Mouse (Mus musculus) lung, postnatal 4 days (tissue): Measurements from ENCODE around the gene Scml4.

Experiments used
- DNase-seq, 2 experiments: peaks; one replicate each; pipeline ENCODE4 v3.0.0; 2021

Scml4 gene

DNA sequence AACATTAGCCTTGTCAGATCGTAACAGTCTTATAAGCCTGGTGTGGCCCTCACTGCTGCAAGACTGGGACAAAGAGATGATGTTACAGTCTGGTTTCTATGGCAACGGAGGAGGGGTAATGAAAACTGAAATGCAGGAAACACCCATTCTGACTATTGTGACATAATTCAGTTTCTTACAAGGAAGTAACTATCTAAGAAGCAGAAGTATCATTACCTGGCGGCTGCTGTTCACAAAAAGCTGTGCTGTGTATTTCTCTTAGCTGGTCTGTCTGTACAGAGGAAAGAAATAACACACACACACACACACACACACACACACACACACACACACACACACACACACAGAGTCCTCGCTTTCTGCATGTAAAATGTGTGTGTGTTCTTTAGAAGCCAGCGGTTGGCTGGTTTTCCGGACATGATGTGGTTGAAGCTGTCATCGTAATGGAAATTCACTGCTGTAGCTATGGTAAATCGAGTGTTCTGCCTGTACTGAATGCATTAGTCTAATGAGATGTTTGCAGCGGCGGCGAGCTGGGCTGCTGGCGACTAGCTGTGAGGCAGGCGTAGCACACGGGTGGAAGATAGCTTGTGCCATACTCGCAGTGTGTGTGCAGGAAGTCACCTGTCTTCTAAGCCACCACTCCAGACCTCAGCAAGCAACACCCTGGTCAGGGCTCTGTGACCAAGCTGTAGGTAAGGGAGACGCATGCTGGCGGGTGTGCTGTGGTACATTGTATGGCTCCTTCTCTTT lies at the start of gene Scml4:
Gene Scml4, plus strand, starts transcription at position 212 of the 753 bp plus-strand sequence.
- DNase-seq: peak; percentile 37 to 57

DNA sequence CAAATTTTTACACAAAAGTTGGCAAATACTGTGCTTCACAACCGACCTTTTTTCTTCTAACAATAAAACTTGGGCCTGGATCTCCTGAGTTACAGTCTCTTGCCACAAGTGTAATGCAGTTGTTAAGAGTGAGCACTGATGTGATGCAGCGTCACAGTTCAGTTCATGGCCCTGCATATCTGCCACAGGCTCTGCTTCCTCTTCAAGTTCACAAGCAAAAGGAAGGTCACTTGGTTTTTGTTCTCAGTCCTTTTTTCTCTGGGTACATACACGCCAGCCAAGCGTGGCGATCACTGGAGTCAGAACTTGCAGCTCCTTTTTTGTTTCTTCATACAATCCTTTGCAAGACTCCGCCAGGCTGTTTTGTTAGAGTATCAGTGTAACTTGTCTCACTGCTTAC lies 34.2 kb upstream of the Scml4 start:
- DNase-seq: no peak

GRCm38 (mm10) chr10:42827155-42827554 lies 33.0 kb upstream of the Scml4 start:
- no peak for DNase-seq

DNA sequence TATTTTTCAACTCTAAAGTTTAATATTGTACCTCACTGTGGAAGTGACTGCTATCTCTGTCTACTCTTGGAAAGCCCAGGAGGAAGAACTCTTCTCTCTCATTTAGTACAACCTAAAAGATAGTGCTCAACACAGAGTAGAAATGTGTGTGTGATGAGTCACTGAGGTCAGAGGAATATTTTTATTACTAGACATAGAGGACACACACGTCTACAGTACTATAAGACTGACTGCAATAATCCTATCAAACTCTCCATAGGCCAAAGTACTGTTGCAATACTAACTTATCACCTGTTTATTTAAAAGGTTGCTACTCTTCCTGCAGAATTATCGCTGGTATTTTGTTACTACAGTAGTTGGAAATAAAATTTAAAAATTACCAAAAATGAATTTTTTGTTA lies 30.2 kb upstream of the Scml4 start:
- no peak for DNase-seq

DNA sequence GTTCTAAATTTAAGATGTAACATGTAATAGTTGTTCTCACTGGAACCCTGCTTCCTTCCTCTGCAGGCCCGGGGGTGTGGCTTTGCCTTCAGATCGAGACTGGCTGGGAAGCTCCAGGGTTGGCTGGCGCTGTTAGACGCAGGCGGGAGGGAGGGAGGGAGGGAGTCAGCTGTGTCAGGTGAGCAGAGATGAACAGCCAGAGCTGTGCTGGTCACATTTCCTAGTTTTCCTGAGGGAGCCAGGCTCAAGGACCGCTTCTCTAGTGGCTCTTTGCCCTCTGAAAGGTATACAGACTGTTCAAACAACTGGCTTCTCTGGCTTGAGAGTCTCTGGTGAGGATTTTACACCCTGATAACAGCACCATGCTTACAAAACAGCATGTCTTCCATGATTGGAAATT lies 29.8 kb upstream of the Scml4 start:
- peak; percentile 58 to 80 for DNase-seq

DNA sequence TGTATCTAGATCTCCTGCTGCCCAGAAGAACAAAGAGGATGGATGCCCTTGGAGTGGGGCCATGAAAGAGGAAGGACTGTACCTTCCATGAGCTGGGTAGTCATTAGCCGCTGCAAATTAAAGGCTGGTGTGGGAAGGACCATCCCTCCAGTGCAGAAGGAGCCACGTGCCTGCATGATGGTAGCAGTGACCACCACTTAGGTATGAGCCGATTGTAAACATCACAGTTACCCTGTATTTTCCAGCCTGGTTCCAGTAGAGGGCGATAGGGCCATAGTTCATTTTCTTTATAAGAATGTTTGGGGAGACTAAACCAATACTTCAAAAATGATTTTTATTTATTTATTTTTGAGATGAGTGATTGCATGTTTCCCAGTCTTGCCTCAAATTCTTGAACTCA lies 27.5 kb upstream of the Scml4 start:
- no peak for DNase-seq

DNA sequence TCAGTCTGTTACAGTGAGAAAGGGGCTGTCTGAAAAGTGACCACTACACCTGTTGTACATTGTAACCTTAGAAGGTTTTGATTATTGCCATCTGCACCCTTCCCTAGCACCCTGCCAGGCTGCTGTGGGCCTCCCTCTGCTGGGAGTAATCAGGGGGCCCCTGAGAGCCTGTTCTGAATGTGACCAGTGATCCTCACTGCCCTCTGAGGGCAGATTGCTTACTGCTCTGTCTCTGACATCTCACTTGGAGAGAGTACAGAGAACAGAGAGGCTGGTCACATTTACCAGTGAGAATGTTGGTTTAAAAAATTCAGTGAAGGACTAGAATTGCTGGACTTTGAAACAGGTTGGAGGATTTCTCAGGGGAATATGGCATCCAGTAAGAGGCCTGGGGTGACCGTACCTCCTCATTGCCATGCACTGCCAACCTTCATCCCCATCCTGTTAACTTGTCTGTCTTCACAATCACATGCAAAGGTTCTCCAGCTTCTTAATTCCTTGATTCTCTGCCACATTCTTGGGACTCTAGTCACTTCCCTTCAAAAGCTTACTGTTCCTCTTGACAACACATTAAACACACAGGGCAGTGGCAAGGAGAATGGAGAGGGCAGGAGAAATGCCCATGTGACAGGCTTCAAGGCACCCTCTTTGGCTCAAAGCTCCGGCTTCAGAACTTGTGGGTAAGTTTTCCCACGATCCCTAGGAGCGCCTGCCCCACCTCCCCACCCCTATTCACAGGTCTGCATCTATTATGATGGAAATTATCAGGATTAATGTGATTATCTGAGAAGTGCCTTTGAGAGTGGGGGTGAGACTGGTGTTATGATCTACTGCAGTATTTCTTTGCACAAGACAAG lies 26.1 kb upstream of the Scml4 start:
- DNase-seq: peak; percentile 38 to 70

- DNase-seq: no peak
These were observed 22.1 kb upstream of the Scml4 start for GRCm38 (mm10) chr10:42838106-42838505.

DNA sequence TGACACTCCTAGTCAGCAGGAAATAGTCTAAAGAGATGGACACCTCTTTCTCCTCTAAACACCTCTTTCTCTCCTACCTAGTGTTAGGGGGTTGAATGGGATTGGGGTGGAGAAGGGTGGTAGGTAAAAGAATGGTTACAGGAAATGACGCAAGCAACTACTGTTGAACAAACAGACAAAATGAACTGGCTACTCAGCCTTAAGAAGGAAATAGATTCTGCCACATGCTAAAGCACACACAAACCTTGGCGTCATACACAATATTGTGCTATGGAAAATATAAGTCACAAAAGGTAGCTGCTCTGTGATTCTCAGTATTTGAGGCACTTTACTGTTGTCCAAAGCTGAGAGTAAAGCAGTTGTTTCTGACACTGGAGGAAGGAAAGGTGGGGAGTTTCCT lies 21.4 kb upstream of the Scml4 start:
- DNase-seq: no peak

DNA sequence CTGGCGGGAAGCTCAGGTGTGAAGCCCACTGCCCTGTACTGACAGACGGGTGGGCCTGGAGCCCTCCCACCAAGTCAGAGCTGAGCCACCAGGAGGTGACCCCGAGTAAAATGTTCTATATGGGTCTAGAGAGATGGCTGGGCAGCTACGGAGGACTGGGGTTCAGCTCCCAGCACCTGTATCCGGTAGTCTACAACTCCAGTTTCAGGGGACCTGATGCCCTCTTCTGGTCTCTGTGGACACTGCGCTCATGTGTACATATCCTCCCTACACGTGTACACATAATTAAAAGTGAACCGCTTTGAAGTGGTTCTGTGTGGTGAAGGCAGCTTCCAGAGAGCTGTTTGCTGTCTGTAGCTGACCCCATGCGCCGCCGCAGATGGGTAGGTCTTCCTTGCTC lies 20.1 kb upstream of the Scml4 start:
- DNase-seq: no peak

- no peak for DNase-seq
These were observed 18.5 kb upstream of the Scml4 start for GRCm38 (mm10) chr10:42841531-42842195.

- DNase-seq: peak; percentile 68 to 82
These were observed 17.8 kb upstream of the Scml4 start for GRCm38 (mm10) chr10:42842358-42842757.

DNA sequence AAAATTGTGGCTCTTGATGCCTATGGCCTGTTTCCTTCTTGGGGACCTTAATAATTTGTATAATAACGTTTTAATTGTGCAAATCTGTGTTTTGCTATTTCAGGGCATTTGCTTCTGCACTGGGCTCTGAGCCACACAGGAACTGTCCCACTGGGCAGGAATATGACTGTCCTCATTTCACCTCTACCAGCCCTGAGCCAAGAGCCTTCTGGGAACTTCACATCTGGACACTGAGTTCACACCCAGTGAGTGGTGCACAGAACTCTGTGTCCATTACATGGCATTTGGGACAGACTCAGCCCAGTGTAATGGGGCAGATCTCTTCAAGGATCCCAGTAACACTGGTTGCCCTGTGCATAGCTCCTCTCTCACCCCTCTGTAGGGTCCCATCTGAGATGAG lies 16.8 kb upstream of the Scml4 start:
- DNase-seq: no peak

- DNase-seq: no peak
These were observed 14.7 kb upstream of the Scml4 start for GRCm38 (mm10) chr10:42845480-42845879.

DNA sequence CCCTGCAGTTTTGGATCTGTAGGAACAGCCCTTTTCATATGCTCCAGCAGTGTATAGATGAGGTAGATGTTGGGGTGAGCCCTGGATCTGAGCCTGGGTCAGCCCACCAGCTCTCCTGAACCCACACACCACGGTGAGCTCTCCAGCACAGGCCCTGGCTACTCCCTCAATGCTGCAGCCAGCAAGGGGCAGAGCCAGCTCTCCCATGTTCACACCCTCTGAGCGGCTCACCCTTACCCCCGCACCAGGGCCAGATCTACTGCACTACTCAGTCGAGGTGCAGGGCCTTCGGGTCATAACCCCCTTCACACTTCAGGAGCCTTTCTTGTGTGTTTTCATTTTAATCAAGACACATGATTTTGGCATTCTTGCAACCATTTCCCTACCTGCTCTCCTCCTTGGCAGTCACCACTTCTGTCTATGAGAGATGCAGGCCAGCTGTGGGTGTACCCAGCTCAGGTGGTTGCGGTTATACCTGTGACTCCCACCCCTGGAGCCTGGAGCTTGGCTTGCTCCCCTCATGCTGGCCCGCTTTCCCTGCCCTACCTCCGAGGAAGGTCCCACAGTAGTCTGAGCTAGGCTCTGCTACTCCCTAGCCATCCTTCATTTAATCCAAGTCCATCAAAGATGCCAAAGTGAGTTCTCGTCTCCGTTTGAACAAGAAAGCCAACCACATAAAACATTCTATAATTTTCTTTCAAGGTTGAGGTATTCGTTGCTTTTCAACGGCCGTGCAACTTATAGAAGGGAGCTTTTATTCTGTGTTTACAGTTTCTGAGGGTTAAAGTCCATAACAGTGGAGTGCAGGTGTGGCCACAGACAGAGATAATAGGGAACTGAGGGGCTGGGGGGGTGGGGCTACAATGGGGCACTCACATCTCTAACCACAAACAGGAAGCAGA lies 11.7 kb upstream of the Scml4 start:
- DNase-seq: no peak

DNA sequence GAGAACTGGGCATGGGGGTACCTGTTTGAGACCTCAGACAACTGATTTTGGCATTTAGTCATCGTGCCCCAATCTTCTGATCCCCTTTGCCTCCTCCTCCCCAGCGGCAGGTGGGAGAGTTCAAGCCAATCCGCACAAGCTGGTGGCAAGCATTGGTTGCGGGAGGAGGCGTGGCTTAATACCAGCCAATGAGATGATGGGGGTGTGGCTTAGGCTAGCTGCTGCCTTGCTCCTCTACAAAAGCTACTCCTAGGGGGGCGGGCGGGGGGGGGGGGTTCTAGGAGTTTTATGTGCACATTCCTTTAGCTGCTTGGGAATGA lies 11.1 kb upstream of the Scml4 start:
- no peak for DNase-seq

- DNase-seq: no peak
These were observed 5.3 kb upstream of the Scml4 start for GRCm38 (mm10) chr10:42854838-42855237.

- DNase-seq: peak; percentile 59 to 63
These were observed 4.9 kb upstream of the Scml4 start for GRCm38 (mm10) chr10:42855250-42855649.

DNA sequence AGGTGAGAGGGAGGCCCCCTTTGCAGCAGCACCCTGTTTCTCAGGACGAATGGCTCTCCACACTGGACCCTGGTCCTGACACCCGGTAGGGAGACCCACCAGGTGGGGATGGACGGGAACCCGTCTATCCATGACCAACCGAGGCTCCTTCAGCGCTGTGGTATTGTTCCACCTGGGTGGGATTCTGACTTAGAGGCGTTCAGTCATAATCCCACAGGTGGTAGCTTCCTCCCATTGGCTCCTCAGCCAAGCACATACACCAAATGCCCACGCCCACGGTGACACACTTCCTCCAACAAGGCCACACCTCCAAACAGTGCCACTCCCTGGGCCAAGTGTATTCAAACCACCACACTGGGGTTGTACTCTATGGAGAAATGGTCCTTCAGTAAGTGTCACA lies 3.6 kb upstream of the Scml4 start:
- no peak for DNase-seq

- DNase-seq: no peak
These were observed 3.1 kb upstream of the Scml4 start for GRCm38 (mm10) chr10:42857021-42857420.

DNA sequence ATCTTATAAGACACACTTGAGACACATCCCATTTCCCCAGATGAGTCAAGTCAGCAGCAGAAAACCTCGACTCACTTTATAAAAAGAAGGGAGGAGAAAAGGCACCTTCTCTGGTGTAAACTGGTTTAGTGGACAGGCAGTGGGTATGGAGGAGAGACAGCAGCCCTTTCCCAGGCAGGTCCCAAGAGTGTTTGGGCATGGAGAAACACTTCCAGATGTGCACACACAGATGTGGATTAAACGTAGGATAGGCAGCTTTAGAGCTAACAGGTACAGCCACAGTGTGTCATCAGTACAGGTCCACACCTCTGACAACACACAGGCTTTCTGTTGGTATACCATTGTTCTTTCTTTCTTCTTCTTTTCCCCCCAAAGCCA lies 400 bp upstream of the Scml4 start:
- no peak for DNase-seq

DNA sequence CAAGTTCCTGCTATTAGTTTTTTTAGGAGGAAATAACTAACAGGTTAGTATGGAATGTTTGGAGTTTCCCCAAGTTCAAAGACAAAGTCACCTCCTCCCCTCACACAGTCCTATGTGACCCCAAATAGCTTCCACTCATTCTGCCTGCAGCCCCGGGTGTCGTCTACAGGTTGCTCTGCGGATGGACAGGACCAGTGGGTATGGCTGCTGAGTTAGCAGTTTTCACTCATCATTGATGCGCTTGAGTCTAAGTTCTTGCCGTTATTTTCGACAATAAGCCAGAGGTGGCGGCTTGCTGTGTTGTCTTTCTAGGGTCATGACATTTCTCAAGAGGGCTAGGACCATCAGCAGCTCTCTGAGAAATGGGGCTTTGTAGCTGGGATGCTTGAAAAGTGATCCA lies 1.3 kb downstream of the Scml4 start:
- no peak for DNase-seq
